Mouse (Mus musculus): Measurements from ENCODE around the gene Pglyrp2. TPM values are rescaled to one million over a fixed set of nuclear protein-coding genes. Genes with fewer than 3 reads are reported as not detected.

Pglyrp2 gene
- total RNA-seq, 1 experiment from 2014 or later: 8.3 TPM

- ATAC-seq (ENCODE audit: extremely low read depth, insufficient number of reproducible peaks, low FRiP score, poor library complexity, severe bottlenecking): peak; percentile 72
These were observed 59.6 kb downstream of the Pglyrp2 start for GRCm38 (mm10) chr17:32364331-32364730.

- ATAC-seq (ENCODE audit: extremely low read depth, insufficient number of reproducible peaks, low FRiP score, poor library complexity, severe bottlenecking): no peak
These were observed 60.1 kb downstream of the Pglyrp2 start for GRCm38 (mm10) chr17:32363821-32364301.

GRCm38 (mm10) chr17:32362686-32363085 is 61.3 kb downstream of the Pglyrp2 start:
- ATAC-seq (ENCODE audit: extremely low read depth, insufficient number of reproducible peaks, low FRiP score, poor library complexity, severe bottlenecking): no peak

Other genes starting within 250 kb of the Pglyrp2 start
- 0.37 and 0.58 TPM in 2 replicates for gene Ephx3, start 234.6 kb downstream of the Pglyrp2 start, total RNA-seq (2017)
- gene Brd4, start 139.4 kb downstream of the Pglyrp2 start, total RNA-seq (2017): 70.2 and 73.6 TPM in 2 replicates
- gene Akap8, start 102.9 kb downstream of the Pglyrp2 start, total RNA-seq (2017): 227 and 237 TPM in 2 replicates
- gene Akap8l, start 73.6 kb downstream of the Pglyrp2 start, total RNA-seq (2017): 275 and 277 TPM in 2 replicates
- 9.1 and 12.3 TPM in 2 replicates for gene Wiz, start 34.7 kb downstream of the Pglyrp2 start, total RNA-seq (2017)
- gene Rasal3, start 20.6 kb downstream of the Pglyrp2 start, total RNA-seq (2017): 190 and 210 TPM in 2 replicates
- not detected in 2 replicates for gene Cyp4f39, start 28.6 kb upstream of the Pglyrp2 start, total RNA-seq (2017)
- gene Cyp4f17, start 81.9 kb upstream of the Pglyrp2 start, total RNA-seq (2017): 0.49 and 1.0 TPM in 2 replicates
- gene Cyp4f16, start 112.4 kb upstream of the Pglyrp2 start, total RNA-seq (2017): 7.4 and 10.9 TPM in 2 replicates
- 0.12 TPM in 1 of 2 replicates, not detected in the other for gene Cyp4f37, start 197.1 kb upstream of the Pglyrp2 start, total RNA-seq (2017)
- gene Cyp4f40, start 234.7 kb upstream of the Pglyrp2 start, total RNA-seq (2017): not detected in 2 replicates